Mouse (Mus musculus): ENCODE data around the gene Hdac11. TPM values are rescaled to one million over a fixed set of nuclear protein-coding genes. Genes with fewer than 3 reads are reported as not detected.
"Not testable (repeated sequence)": the region's sequence is repeated elsewhere in the genome, so short reads cannot be mapped to it uniquely, and the experiment has no call there.

The Hdac11 gene
- total and polyA plus RNA-seq, 2 experiments from 2014 or later: 55.2 to 121 TPM

DNA sequence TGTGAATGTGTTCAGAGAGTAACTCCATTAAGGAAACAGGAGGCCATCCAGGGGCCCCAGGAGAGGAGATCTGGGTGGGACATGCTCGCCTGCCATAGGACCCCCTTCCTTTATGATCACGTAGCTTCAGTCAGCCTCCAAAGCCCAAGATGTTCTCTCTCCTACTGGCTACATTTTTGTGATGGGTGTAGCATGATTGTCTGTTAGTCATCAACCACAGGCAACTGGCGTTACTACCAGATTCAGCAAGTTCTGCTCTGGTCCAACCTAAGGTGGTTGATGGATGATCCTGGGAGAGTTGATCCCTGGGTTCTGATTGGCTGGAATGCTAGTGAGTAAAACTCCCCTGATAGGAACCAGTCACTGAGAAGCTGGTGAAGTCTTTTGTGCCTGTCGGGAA is 46.1 kb downstream of the Hdac11 start:
- TF ChIP-seq CTCF (IDR thresholded peaks at IDR 0.05): no peak
- Histone ChIP-seq H3K4me3 (ENCODE audit: low read depth, low read length) (no peak overlapping the region), H3K4me2 (ENCODE audit: low read depth, low read length, poor library complexity, severe bottlenecking) (no peak overlapping the region), H3K9ac (replicated peaks; ENCODE audit: low read length, poor library complexity, severe bottlenecking) (no peak overlapping the region), H3K4me1 (ENCODE audit: insufficient read depth, low read length) (no peaks in the 10 kb centered on the region), H3K36me3 (ENCODE audit: insufficient read depth, low read length) (no peaks in the 10 kb centered on the region), H3K9me3 (ENCODE audit: low read length) (no peaks in the 10 kb centered on the region), H3K27me3 (ENCODE audit: insufficient read depth, low read length) (no peaks in the 10 kb centered on the region), H3K27ac (ENCODE audit: low read depth, low read length) (no peak overlapping the region)
- ATAC-seq (ENCODE audit: low FRiP score) (no peak), DNase-seq (ENCODE audit: low spot score) (no peak)
- 87% methylated on average over 4 of the region's 4 CpGs for WGBS

DNA sequence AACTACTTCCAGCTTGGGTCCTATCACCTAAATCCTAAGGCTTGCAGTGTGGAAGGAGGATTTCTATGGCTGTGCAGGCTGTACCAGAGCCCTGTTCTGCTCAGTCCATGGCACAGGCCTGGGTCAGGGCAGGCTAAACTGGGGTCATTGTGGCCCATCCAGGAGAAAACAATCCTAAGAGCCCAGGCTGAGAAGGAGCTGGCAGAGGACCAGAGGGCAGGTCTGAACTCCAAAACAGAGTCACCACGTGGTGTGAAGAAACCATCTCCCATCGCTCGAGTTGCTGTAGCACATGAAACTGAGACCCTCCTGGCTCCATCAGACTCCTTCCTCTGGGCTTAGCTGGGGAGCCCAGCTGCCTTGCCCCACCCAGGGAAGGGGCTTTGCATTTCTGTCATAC is 48.9 kb downstream of the Hdac11 start:
- no peak overlapping the region for H3K9ac ChIP-seq (replicated peaks; ENCODE audit: low read length, poor library complexity, severe bottlenecking)
- H3K27me3 ChIP-seq (ENCODE audit: insufficient read depth, low read length): no peaks in the 10 kb centered on the region
- no peak overlapping the region for H3K27ac ChIP-seq (ENCODE audit: low read depth, low read length)
- DNase-seq (ENCODE audit: low spot score) (no peak), ATAC-seq (ENCODE audit: low FRiP score) (no peak)
- H3K4me3 ChIP-seq (ENCODE audit: low read depth, low read length): no peak overlapping the region
- TF ChIP-seq CTCF (IDR thresholded peaks at IDR 0.05): no peak
- H3K4me2 ChIP-seq (ENCODE audit: low read depth, low read length, poor library complexity, severe bottlenecking): no peak overlapping the region
- 66% methylated on average over 3 of the region's 3 CpGs for WGBS
- H3K4me1 ChIP-seq (ENCODE audit: insufficient read depth, low read length): no peaks in the 10 kb centered on the region
- no peaks in the 10 kb centered on the region for H3K36me3 ChIP-seq (ENCODE audit: insufficient read depth, low read length)
- H3K9me3 ChIP-seq (ENCODE audit: low read length): no peaks in the 10 kb centered on the region

DNA sequence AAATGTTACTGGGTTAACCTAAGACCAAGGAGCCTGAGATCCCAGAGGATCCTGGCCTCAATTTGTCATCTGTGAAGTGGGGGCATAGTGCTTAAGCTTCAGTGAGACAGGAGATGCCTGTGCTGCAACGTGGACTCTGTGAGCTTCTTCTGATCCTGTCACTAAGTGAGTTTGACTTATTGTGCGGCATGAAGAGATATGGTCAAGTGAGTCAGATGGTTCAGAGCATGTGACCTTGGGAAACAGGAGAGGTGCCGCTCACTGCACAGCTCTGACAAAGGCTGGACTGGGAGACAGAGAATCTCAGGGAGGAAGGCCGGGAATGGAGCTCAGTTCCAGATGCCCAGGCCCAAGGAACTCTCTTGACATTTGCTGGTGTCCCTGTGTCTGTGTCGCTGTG is 49.3 kb downstream of the Hdac11 start:
- no peak for TF ChIP-seq CTCF (IDR thresholded peaks at IDR 0.05)
- Histone ChIP-seq H3K4me1 (ENCODE audit: insufficient read depth, low read length) (no peaks in the 10 kb centered on the region), H3K27me3 (ENCODE audit: insufficient read depth, low read length) (no peaks in the 10 kb centered on the region), H3K36me3 (ENCODE audit: insufficient read depth, low read length) (no peaks in the 10 kb centered on the region), H3K9ac (replicated peaks; ENCODE audit: low read length, poor library complexity, severe bottlenecking) (no peak overlapping the region), H3K4me2 (ENCODE audit: low read depth, low read length, poor library complexity, severe bottlenecking) (no peak overlapping the region), H3K9me3 (ENCODE audit: low read length) (no peaks in the 10 kb centered on the region), H3K27ac (ENCODE audit: low read depth, low read length) (no peak overlapping the region), H3K4me3 (ENCODE audit: low read depth, low read length) (no peak overlapping the region)
- no peak for DNase-seq (ENCODE audit: low spot score)
- WGBS: 82% methylated on average over 5 of the region's 5 CpGs
- ATAC-seq (ENCODE audit: low FRiP score): no peak

DNA sequence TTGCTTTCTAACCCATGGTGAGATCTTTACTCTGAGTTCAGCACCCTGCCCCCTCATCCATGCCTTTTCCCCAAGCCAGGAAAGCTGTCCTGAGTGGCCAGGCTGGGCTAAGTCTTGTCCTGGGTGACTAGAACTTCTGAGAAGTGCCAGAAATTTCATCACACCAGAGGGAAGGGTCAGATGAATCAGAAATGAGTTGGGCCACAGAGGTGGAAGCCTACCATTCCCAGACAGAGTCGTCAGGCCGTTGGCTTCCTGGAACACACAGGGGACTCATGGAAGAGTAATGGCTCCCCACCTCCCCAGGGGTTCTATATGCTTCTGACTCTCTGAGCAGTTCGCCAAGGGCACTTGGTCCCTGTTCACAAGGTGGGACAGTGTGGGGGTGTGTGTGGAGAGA is 51.0 kb downstream of the Hdac11 start:
- DNase-seq (ENCODE audit: low spot score) (no peak), ATAC-seq (ENCODE audit: low FRiP score) (no peak)
- H3K4me1 ChIP-seq (ENCODE audit: insufficient read depth, low read length): no peaks in the 10 kb centered on the region
- WGBS: 68% methylated on average over 3 of the region's 3 CpGs
- no peaks in the 10 kb centered on the region for H3K27me3 ChIP-seq (ENCODE audit: insufficient read depth, low read length)
- H3K4me2 ChIP-seq (ENCODE audit: low read depth, low read length, poor library complexity, severe bottlenecking): no peak overlapping the region
- no peak overlapping the region for H3K4me3 ChIP-seq (ENCODE audit: low read depth, low read length)
- H3K9ac ChIP-seq (replicated peaks; ENCODE audit: low read length, poor library complexity, severe bottlenecking): no peak overlapping the region
- TF ChIP-seq CTCF (IDR thresholded peaks at IDR 0.05): no peak
- H3K9me3 ChIP-seq (ENCODE audit: low read length): no peaks in the 10 kb centered on the region
- H3K27ac ChIP-seq (ENCODE audit: low read depth, low read length): no peak overlapping the region
- H3K36me3 ChIP-seq (ENCODE audit: insufficient read depth, low read length): no peaks in the 10 kb centered on the region

DNA sequence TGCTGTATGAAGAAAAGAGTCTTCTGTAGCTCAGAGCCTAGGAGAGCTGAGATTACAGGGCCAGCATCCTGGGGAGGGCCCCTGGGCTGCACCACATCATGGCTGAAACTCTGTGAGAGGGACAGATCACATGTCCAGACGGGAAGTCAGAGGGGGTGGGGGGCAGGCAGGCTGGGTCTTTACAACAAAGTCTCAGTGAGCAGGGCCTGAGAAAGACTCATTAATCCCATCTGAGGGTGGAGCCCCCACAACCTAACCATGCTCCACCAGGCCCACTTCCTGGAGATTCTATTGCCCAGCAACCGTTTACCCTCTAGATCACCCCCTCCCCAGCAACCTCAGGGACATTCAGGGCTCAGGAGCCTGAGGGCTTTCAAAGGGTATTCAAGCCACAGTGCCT is 53.3 kb downstream of the Hdac11 start:
- Histone ChIP-seq H3K4me3 (ENCODE audit: low read depth, low read length) (no peak overlapping the region), H3K27ac (ENCODE audit: low read depth, low read length) (no peak overlapping the region), H3K9ac (replicated peaks; ENCODE audit: low read length, poor library complexity, severe bottlenecking) (no peak overlapping the region), H3K27me3 (ENCODE audit: insufficient read depth, low read length) (no peaks in the 10 kb centered on the region), H3K4me1 (ENCODE audit: insufficient read depth, low read length) (no peaks in the 10 kb centered on the region), H3K4me2 (ENCODE audit: low read depth, low read length, poor library complexity, severe bottlenecking) (no peak overlapping the region), H3K36me3 (ENCODE audit: insufficient read depth, low read length) (no peaks in the 10 kb centered on the region), H3K9me3 (ENCODE audit: low read length) (no peaks in the 10 kb centered on the region)
- no peak for ATAC-seq (ENCODE audit: low FRiP score)
- no peak for DNase-seq (ENCODE audit: low spot score)
- no peak for TF ChIP-seq CTCF (IDR thresholded peaks at IDR 0.05)
- WGBS: 13% methylated on average over 2 of the region's 2 CpGs

DNA sequence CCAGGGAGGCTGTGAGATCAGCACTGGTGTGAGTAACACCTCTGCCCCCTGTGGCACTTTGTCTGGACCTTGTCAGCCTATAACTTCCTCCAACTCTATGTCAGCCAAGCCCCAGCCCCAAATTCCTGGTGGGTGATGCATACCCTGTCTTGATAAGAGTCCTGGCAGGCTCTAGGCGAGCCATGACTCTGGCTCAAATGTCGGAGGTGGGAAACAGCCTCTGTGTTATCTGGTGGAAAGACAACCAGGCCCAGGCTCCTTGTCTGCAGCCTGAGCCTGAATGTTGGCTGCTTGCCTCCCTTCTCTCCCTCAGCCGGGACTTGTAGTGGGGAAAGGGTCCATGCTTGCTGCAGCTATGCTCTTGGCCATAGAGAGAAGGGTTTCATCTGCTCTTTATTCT is 54.4 kb downstream of the Hdac11 start:
- Histone ChIP-seq H3K9me3 (ENCODE audit: low read length) (no peaks in the 10 kb centered on the region), H3K9ac (replicated peaks; ENCODE audit: low read length, poor library complexity, severe bottlenecking) (no peak overlapping the region), H3K4me3 (ENCODE audit: low read depth, low read length) (no peak overlapping the region), H3K27ac (ENCODE audit: low read depth, low read length) (no peak overlapping the region), H3K27me3 (ENCODE audit: insufficient read depth, low read length) (no peaks in the 10 kb centered on the region), H3K4me2 (ENCODE audit: low read depth, low read length, poor library complexity, severe bottlenecking) (no peak overlapping the region), H3K36me3 (ENCODE audit: insufficient read depth, low read length) (no peaks in the 10 kb centered on the region), H3K4me1 (ENCODE audit: insufficient read depth, low read length) (no peaks in the 10 kb centered on the region)
- TF ChIP-seq CTCF (IDR thresholded peaks at IDR 0.05): no peak
- DNase-seq (ENCODE audit: low spot score): no peak
- 73% methylated on average over 3 of the region's 3 CpGs for WGBS
- no peak for ATAC-seq (ENCODE audit: low FRiP score)

DNA sequence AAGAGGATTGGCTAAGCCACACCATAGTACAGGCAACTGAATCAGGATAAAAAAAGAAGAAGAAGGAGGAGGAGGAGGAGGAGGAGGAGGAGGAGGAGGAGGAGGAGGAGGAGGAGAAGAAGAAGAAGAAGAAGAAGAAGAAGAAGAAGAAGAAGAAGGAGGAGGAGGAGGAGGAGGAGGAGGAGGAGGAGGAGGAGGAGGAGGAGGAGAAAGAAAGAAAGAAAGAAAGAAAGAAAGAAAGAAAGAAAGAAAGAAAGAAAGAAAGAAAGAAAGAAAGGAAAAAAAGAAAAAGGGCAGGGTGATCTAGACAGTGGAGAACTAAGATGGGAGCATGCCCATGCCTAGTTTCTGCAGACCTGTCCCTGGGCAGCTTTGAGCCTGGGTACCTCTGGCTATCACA is 55.7 kb downstream of the Hdac11 start, which contains the start of gene Fbln2:
Fbln2 (plus strand) TSS at position 301 of the 400 bp plus-strand sequence.
- ATAC-seq (ENCODE audit: low FRiP score); H3K36me3 ChIP-seq (ENCODE audit: insufficient read depth, low read length); H3K27me3 ChIP-seq (ENCODE audit: insufficient read depth, low read length); H3K9me3 ChIP-seq (ENCODE audit: low read length); H3K4me1 ChIP-seq (ENCODE audit: insufficient read depth, low read length); DNase-seq (ENCODE audit: low spot score); H3K27ac ChIP-seq (ENCODE audit: low read depth, low read length): not testable (repeated sequence)
- Histone ChIP-seq H3K4me3 (ENCODE audit: low read depth, low read length) (peak within 1 kb of the TSS; percentile 30), H3K4me2 (ENCODE audit: low read depth, low read length, poor library complexity, severe bottlenecking) (peak within 1 kb of the TSS; percentile 61), H3K9ac (replicated peaks; ENCODE audit: low read length, poor library complexity, severe bottlenecking) (0 out of 2 replicates have a peak within 1 kb of the TSS, but pooled peaks have one; percentile 29)
